Mouse (Mus musculus): Measurements from ENCODE around the gene Klrb1f. TPM values are rescaled to one million over a fixed set of nuclear protein-coding genes. Genes with fewer than 3 reads are reported as not detected.
"Not testable (repeated sequence)": the region's sequence is repeated elsewhere in the genome, so short reads cannot be mapped to it uniquely, and the experiment has no call there.

Klrb1f gene
- under 1 TPM in 1 of 26 experiments, not detected in 25; 0.69 TPM for total RNA-seq (2018; cell fraction: chromatin; rRNA removed)
- total RNA-seq (2018; cell fraction: cytosol; rRNA removed): under 1 TPM in 22 of 26 experiments, not detected in 4; 0.05 to 0.54 (median 0.21) TPM
- 1 to 10 TPM in 3 of 26 experiments, under 1 TPM in 8, not detected in 15; 0.38 to 1.4 (median 0.64) TPM for total RNA-seq (2018; cell fraction: nucleus; rRNA removed)
- polyA plus RNA-seq (2018): 0.14 TPM in 1 of 3 replicates, not detected in the others

DNA sequence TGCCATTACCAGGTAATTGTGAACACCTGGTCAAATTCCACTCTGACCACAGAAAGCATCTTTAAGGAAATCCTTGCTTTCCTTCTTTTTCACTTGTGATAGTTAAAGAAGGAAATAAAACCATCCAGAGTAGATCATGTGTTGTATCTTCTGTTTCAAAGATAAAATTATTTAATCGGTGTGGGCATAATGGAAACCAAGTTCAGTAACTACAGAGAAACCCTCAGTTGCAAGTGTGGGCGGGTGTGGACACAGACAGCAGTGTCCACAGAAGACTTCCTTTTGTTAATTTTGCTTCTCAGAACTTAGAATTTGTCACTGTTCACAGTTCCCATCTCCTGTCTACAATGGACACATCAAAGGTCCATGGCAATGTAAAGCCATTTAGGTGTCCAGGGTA lies at the start of gene Klrb1f:
Gene Klrb1f, plus strand, starts transcription at position 301 of the 400 bp plus-strand sequence.
- 75% methylated on average over 2 of the region's 2 CpGs for WGBS (ENCODE audit: missing documents)
- Histone ChIP-seq H3K36me3 (ENCODE audit: inconsistent target) (no peaks in the 10 kb centered on the region), H3K4me3 (ENCODE audit: inconsistent target) (no peak within 1 kb of the TSS), H3K27ac (no peak within 1 kb of the TSS), H3K79me2 (ENCODE audit: inconsistent target) (no peaks in the 10 kb centered on the region)

DNA sequence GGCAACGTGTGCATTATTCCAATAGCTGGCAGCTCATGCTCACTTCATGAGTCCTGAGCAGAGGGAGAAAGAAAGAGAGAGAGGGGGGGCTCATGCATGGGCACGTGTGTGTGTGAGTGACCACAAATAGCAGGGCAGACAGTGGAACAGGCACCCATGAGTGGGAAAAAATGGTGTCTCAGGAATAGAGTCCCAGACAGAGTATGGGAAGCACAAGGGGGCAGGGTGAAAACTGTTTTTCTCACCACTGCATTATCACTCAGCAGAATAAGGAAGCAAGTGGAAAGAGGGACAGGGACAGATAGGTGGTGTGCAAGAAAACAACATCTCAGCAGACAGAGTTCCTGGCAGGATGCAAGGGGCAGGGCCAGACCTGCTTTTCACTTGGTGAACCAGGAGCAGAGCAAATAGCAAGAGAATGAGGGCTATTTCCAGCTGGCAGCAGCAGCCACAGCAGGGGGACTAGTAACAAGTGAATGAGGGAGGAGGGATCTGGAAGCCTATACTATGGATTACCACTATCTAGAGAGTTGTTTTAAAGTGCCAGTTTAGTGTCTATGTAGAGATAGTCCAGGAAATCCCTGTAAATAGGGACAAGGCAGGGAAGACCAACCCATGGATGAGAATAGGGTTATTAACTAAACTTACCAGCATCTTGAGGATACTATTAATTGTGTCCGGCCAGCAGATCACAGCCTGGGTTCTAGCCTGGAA lies 49.5 kb upstream of the Klrb1f start:
- Histone ChIP-seq H3K4me3 (ENCODE audit: inconsistent target) (no peak overlapping the region), H3K79me2 (ENCODE audit: inconsistent target) (no peaks in the 10 kb centered on the region), H3K27ac (no peak overlapping the region), H3K36me3 (ENCODE audit: inconsistent target) (no peaks in the 10 kb centered on the region)
- WGBS (ENCODE audit: missing documents): 24% methylated on average over 3 of the region's 3 CpGs

DNA sequence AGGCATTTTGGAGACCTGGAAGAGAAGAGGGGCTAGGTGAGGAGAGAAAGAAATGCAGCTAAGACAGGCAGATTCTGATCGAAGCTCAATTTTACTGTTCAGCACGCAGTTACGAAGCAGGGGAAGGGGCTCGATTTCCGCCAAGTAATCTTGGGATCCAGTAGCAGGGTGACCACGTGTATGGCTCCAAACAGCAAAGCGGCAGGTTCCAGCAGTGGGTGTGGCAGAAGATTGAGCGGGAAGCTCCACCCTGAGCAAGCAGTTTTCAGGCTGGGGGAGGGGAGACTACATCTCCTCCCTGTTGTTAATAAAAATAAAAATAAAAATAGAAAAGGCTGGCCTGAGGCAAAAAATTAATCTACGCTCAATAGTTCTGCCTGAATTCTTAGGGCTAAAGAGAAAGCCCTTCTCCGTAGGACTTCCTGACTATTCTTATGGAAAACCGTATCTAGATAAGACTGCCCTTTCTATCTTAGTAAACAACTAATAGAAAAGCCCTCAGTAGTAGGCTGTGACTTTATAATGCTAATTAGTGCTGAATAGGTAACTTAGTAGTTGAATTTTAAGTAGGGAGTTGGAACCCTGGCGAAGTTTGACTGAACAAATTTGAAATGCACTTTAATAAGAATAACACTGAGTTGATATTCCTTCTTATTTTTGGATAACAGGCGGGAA lies 48.8 kb upstream of the Klrb1f start:
- no peaks in the 10 kb centered on the region for H3K79me2 ChIP-seq (ENCODE audit: inconsistent target)
- WGBS (ENCODE audit: missing documents): 47% methylated on average over 13 of the region's 13 CpGs
- no peak overlapping the region for H3K27ac ChIP-seq
- no peaks in the 10 kb centered on the region for H3K36me3 ChIP-seq (ENCODE audit: inconsistent target)
- no peak overlapping the region for H3K4me3 ChIP-seq (ENCODE audit: inconsistent target)

DNA sequence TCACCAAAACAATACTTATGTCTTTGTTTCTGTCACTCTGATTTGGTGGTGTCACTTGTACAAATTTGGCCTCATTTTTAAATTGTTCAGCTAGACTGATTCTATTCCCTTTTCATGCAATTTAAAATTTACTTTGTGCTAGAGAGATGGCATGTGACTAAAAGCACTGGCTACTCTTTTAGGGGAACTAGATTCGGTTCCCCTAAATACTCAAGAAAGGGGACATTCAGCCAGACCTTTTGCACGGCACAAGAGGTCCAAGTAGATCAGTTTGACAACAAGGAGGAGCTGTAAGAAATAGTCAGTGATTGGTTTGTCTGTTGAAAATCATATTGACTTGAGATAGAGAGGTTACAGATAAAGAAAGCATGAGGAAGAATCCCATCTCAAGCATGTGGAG lies 44.3 kb upstream of the Klrb1f start:
- Histone ChIP-seq H3K27ac (no peak overlapping the region), H3K4me3 (ENCODE audit: inconsistent target) (no peak overlapping the region), H3K79me2 (ENCODE audit: inconsistent target) (no peaks in the 10 kb centered on the region), H3K36me3 (ENCODE audit: inconsistent target) (no peaks in the 10 kb centered on the region)
- WGBS (ENCODE audit: missing documents): 15% methylated on average over 2 of the region's 2 CpGs

DNA sequence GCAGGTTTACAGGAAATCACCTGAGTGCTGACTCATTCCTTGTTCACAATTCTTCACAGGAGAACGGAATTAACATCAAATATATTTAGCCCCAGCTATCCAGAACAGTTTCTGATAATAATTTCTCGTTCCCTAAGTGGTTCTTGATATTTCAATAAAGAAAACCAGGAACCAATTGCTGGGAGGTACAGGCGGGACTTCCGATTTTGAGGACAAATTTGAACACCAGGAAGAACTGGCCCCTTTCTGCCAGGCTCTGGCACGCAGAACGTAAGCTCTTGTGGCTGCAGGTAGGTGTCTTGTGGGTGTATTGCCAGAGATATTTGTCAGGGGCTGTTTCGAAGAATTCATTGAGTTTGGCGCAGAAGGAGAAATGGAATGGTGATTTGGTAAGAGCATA lies 37.1 kb upstream of the Klrb1f start:
- Histone ChIP-seq H3K36me3 (ENCODE audit: inconsistent target) (no peaks in the 10 kb centered on the region), H3K4me3 (ENCODE audit: inconsistent target) (no peak overlapping the region), H3K79me2 (ENCODE audit: inconsistent target) (no peaks in the 10 kb centered on the region), H3K27ac (no peak overlapping the region)
- 87% methylated on average over 8 of the region's 8 CpGs for WGBS (ENCODE audit: missing documents)

DNA sequence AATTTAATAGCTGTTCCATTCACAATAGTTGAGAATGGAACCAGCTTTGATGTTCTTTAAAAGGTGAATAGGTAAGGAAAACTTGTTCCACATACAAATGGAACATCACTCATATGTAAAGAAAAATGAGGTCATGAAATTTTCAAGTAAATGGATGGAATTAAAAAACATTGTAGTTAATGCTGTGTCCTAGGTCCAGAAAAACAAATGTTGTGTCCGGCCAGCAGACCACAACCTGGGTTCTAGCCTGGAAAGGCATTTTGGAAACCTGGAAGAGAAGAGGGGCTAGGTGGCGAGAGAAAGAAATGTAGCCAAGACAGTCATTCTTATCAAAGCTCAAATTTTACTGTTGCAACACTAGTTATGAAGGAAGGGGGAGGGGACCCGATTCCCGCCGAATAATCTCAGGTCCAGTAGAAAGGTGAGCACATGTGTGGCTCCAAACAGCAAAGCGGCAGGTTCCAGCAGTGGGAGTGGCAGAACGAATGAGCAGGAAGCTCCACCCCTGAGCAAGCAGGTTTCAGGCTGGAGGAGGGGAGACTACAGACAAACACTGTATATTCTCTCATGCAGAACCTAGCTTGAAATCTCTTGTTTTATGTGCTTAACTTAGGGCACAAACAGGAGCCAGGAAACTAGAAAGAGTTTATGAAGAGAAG lies 35.7 kb upstream of the Klrb1f start:
- WGBS (ENCODE audit: missing documents): 61% methylated on average over 4 of the region's 7 CpGs
- H3K4me3 ChIP-seq (ENCODE audit: inconsistent target); H3K79me2 ChIP-seq (ENCODE audit: inconsistent target); H3K27ac ChIP-seq; H3K36me3 ChIP-seq (ENCODE audit: inconsistent target): not testable (repeated sequence)

DNA sequence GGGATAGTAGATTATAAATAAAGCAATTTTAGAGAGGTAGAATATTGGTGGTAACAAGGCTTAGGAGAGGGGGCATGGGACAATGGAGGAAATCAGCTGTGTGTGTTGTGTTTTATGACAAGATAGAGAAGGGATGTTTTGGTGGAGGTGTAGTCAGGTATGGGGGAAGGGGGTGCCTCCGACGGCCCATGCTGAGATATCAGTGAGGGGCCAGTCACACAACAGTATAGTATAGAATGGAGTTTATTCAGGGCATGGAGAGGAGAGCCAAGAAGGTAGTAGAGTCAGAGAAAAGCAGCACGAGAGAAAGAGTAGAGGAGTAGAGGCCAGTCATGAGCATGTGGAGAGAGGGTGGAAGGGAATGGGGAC lies 35.2 kb upstream of the Klrb1f start:
- Histone ChIP-seq H3K36me3 (ENCODE audit: inconsistent target) (no peaks in the 10 kb centered on the region), H3K79me2 (ENCODE audit: inconsistent target) (no peaks in the 10 kb centered on the region), H3K4me3 (ENCODE audit: inconsistent target) (no peak overlapping the region), H3K27ac (no peak overlapping the region)
- WGBS (ENCODE audit: missing documents): 85% methylated on average over 3 of the region's 3 CpGs

DNA sequence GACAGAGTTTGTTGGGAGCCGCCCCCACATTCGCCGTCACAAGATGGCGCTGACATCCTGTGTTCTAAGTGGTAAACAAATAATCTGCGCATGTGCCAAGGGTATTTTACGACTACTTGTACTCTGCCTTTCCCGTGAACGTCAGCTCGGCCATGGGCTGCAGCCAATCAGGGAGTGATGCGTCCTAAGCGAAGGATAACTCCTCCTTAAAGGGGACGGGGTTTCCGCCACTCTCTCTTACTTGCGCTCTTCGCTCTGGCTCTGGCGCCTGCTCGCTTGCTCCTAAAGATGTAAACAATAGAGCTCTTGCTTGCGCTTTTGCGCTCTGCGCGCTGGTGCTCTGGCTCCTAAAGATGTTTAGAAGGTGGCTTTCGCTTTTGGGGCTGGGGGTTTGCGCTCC lies 33.7 kb upstream of the Klrb1f start:
- not testable (repeated sequence) for H3K79me2 ChIP-seq (ENCODE audit: inconsistent target); H3K4me3 ChIP-seq (ENCODE audit: inconsistent target); H3K27ac ChIP-seq; H3K36me3 ChIP-seq (ENCODE audit: inconsistent target)
- 100% methylated on average over 7 of the region's 23 CpGs for WGBS (ENCODE audit: missing documents)

DNA sequence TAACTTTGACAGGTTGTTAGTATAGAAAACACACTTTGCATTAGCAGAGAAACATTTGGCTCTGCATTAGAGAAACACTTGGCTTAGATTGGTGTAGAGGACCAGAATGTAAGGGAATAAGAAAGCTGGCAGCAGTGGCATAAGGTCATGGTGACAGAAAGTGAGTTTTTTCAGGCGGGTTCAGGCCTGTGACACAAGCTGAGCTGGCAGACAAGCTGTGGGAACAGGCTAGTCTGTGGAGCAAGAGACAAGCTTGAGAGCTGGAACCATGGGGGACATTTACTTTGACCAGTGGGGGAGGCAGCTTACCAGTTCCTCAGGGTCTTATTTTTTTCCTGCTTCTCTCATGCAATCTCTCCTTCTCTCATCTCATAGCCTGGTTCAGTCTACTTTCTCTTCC lies 32.7 kb upstream of the Klrb1f start:
- no peaks in the 10 kb centered on the region for H3K36me3 ChIP-seq (ENCODE audit: inconsistent target)
- 64% methylated on average over 1 of the region's 1 CpGs for WGBS (ENCODE audit: missing documents)
- H3K4me3 ChIP-seq (ENCODE audit: inconsistent target): no peak overlapping the region
- H3K27ac ChIP-seq: no peak overlapping the region
- no peaks in the 10 kb centered on the region for H3K79me2 ChIP-seq (ENCODE audit: inconsistent target)

DNA sequence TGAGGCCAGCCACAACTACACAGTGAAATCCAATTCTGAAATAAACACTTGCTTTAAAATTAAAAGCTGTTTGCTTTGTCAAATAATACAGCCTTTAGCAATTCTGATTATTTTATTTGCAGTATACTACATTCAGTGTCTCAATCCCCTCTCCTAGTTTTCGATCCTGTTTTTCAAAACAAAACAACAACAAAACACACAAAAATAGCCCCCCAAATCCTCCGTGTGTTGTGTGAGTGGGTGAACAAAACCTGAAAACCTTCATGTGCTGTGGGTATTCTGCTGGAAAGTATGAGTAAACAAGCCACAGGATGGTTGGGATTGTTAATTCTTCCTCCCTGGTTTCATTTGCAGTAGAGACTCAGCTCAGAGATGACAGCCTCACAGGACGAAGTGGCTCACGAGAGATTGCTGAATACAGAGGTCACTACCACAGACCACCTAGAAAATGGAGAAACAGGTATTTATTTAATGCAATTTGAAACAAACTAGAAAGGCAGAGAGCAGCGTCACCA lies 31.9 kb upstream of the Klrb1f start:
- Histone ChIP-seq H3K27ac (no peak overlapping the region), H3K79me2 (ENCODE audit: inconsistent target) (no peaks in the 10 kb centered on the region), H3K4me3 (ENCODE audit: inconsistent target) (no peak overlapping the region), H3K36me3 (ENCODE audit: inconsistent target) (no peaks in the 10 kb centered on the region)
- WGBS (ENCODE audit: missing documents): 60% methylated on average over 5 of the region's 5 CpGs

DNA sequence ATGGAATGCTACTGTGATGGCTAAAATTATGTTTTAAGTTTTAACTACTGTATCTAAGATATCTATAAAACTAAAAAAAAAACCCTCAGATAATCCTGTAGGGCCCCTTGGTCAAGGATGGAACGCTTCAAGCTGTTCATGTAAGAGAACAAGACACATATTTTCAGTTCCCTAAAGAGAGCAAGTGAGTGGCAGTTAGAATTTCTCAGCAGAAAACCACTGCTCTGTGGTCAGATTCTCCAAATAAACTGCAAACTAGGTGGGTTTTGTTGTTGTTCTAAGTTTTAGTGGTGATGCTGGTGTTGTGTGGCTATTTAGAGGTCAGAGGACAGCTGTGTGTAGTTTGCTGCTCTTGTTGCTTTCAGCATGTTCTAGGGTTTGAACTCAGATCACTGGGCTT lies 31.3 kb upstream of the Klrb1f start:
- no peak overlapping the region for H3K4me3 ChIP-seq (ENCODE audit: inconsistent target)
- WGBS (ENCODE audit: missing documents): 7% methylated on average over 1 of the region's 1 CpGs

DNA sequence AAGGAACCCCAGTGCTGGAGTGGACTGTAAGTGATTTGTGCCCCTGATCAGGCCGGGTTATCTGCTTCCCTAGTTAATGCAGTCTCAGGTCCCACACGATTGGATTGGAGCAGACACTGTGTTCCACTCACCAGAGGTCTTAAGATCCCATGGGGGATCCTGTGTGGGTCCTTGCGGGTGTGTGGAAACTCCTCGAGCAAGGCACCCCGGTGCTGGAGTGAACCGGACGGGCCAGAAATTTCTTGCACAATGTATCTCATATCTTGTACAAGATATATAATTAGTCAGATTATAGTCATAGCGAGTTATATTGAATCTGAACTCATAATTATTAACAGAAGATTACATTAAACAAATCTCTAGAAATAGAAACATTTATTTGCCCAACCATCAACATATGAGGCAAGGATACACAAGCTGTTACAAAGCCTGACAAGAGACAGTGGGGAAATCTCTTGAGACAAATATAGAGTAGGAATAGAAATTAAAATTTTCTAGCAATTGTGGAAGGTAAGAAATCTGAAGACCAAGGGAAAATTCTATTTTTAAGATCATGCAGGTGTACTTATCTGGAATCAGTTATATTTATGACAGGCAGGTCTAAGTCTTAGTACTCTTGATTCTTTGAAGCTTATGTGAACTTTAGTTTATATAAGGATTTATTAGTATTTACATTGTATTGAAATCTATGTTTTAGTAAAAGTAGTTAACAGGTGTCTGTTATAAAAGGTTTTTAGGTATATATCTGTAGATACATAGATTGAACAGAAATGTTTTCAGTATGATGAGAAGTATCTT lies 18.1 kb upstream of the Klrb1f start:
- WGBS (ENCODE audit: missing documents): 94% methylated on average over 6 of the region's 8 CpGs
- no peaks in the 10 kb centered on the region for H3K79me2 ChIP-seq (ENCODE audit: inconsistent target)
- H3K27ac ChIP-seq: no peak overlapping the region
- H3K36me3 ChIP-seq (ENCODE audit: inconsistent target): no peaks in the 10 kb centered on the region
- no peak overlapping the region for H3K4me3 ChIP-seq (ENCODE audit: inconsistent target)

More for the DNA sequence above, 31.3 kb upstream of the Klrb1f start:
- Histone ChIP-seq H3K36me3 (ENCODE audit: inconsistent target) (no peaks in the 10 kb centered on the region), H3K27ac (no peak overlapping the region), H3K79me2 (ENCODE audit: inconsistent target) (no peaks in the 10 kb centered on the region)

DNA sequence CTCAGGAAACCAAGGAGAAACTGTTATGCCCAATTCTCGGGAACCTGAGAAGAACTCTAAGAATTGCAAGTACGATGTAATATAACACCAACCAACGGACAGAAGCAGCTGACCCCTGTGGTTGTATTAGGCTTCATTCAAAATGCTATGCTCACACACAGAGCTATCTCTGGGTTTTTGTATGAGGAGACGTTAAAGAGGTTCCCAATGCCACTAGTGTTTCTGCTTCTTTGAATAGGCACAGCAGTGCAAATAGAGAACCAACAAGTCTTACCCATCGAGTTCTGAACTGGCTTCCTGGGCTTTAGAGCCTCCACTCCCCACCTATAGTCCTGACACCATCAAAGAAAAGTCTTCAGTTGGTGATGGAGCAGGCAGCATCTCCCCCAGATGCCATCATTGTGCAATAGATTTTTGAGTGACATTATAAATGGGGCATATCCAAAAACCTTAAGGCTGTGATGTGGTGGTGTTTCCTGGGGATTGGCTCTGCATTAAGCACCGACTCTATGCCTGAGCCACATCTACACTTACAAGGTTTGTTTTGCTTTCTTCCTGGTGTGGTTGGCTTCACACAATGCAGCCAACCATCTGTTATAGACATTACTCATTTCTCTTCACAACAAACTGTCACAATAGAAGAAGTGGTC lies 15.4 kb upstream of the Klrb1f start:
- 48% methylated on average over 6 of the region's 6 CpGs for WGBS (ENCODE audit: missing documents)
- no peak overlapping the region for H3K27ac ChIP-seq
- no peaks in the 10 kb centered on the region for H3K36me3 ChIP-seq (ENCODE audit: inconsistent target)
- H3K79me2 ChIP-seq (ENCODE audit: inconsistent target): no peaks in the 10 kb centered on the region
- no peak overlapping the region for H3K4me3 ChIP-seq (ENCODE audit: inconsistent target)

DNA sequence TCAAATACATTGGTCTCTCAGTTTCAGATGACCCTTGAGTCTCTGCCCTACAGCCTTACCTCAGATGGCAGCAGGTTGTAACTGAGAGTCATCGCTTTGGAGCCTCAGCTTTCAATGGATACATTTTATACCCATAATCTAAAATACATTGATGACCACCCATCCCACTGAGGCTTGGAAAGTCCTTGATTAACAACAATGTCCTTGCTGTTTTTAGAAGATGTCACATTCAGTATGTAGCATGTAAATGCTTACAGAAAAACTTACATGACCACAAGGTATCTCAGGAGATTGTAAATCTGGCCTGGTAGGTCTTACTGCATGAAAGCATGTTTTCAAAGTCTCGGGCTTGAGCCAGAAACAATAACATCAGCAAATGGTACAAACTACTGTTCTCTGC lies 14.7 kb upstream of the Klrb1f start:
- Histone ChIP-seq H3K36me3 (ENCODE audit: inconsistent target) (no peaks in the 10 kb centered on the region), H3K27ac (no peak overlapping the region), H3K79me2 (ENCODE audit: inconsistent target) (no peaks in the 10 kb centered on the region), H3K4me3 (ENCODE audit: inconsistent target) (no peak overlapping the region)
- 91% methylated on average over 2 of the region's 2 CpGs for WGBS (ENCODE audit: missing documents)
